Mouse (Mus musculus) CD4-positive, CD25-positive, alpha-beta regulatory T cell (primary cell): Measurements from ENCODE around the gene Gpr87. TPM values are rescaled to one million over a fixed set of nuclear protein-coding genes. Genes with fewer than 3 reads are reported as not detected.

Source experiments
- polyA plus RNA-seq: library from polyadenylated mRNA; unstranded; fragments of 100-300 nt; shearing (Covaris generic); gene quantifications from one replicate; pipeline ENCODE4 v1.2.1, GENCODE M21; 2017

Gpr87 gene
- polyA plus RNA-seq = not detected

GRCm38 (mm10) chr3:59194938-59195337, at the start of gene Gpr87:
Gene Gpr87 (minus strand): TSS chr3:59195104.

GRCm38 (mm10) chr3:59210727-59211126, 15.8 kb upstream of the Gpr87 start, which contains the start of gene P2ry13:
Gene P2ry13 (minus strand): TSS chr3:59210882.

GRCm38 (mm10) chr3:59153424-59153823, 41.5 kb downstream of the Gpr87 start, which contains the start of gene P2ry14:
Gene P2ry14 (minus strand): TSS chr3:59153618.

Other genes with a start within 250 kb of the Gpr87 start
- 0.59 TPM for gene Med12l, start 189.3 kb downstream of the Gpr87 start, polyA plus RNA-seq
- gene Gpr171, start 93.3 kb downstream of the Gpr87 start, polyA plus RNA-seq = 36.6 TPM
- 2.3 TPM for gene P2ry14, start 41.5 kb downstream of the Gpr87 start, polyA plus RNA-seq
- gene P2ry13, start 15.8 kb upstream of the Gpr87 start, polyA plus RNA-seq = 0.89 TPM
- gene P2ry12, start 67.8 kb upstream of the Gpr87 start, polyA plus RNA-seq = not detected
- gene Igsf10, start 149.3 kb upstream of the Gpr87 start, polyA plus RNA-seq = 0.02 TPM